Mouse (Mus musculus) forebrain, embryonic 12.5 days (tissue): ENCODE data around the gene Slc6a20b. TPM values are rescaled to one million over a fixed set of nuclear protein-coding genes. Genes with fewer than 3 reads are reported as not detected.

Source experiments
- ATAC-seq: fragments of 200-750 bp; cut with Nextera tagmentation; 2 replicates; pipeline ENCODE4 v1.8.0; 2017; ENCODE audit warnings: moderate TSS enrichment; ENCODE audit not compliant: low FRiP score
- H3K27ac ChIP-seq: fragments of 300-500 bp; sonication (generic); 2 replicates; pipeline ENCODE4 v1.5.1; 2016; ENCODE audit warnings: mild to moderate bottlenecking
- H3K27me3 ChIP-seq: fragments of 300-500 bp; sonication (generic); 2 replicates; pipeline ENCODE4 v1.6.1; 2016; ENCODE audit warnings: mild to moderate bottlenecking
- H3K36me3 ChIP-seq: fragments of 300-500 bp; sonication (generic); replicated peaks from 2 replicates; pipeline ENCODE4 v1.6.1; 2016; ENCODE audit warnings: mild to moderate bottlenecking
- H3K4me1 ChIP-seq: fragments of 300-500 bp; sonication (generic); 2 replicates; pipeline ENCODE4 v1.6.1; 2016
- H3K4me2 ChIP-seq: fragments of 300-500 bp; sonication (generic); 2 replicates; pipeline ENCODE4 v1.6.1; 2016; ENCODE audit warnings: mild to moderate bottlenecking, moderate library complexity
- H3K4me3 ChIP-seq: fragments of 300-500 bp; sonication (generic); replicated peaks from 2 replicates; pipeline ENCODE4 v1.5.1; 2016; ENCODE audit warnings: mild to moderate bottlenecking
- H3K9ac ChIP-seq: fragments of 300-500 bp; sonication (generic); 2 replicates; pipeline ENCODE4 v1.6.1; 2016; ENCODE audit warnings: mild to moderate bottlenecking
- H3K9me3 ChIP-seq: fragments of 300-500 bp; sonication (generic); 2 replicates; pipeline ENCODE4 v1.6.1; 2016
- WGBS: fragments of 180-500 bp; shearing (Covaris S2); methylation state at CpG from one replicate; pipeline ENCODE4 v1.1.7; 2016; 5-methylcytosine and 5-hydroxymethylcytosine counted together
- polyA plus RNA-seq: library from polyadenylated mRNA; unstranded; fragments of >200 nt; fragmentation: Nextera tagmentation; extraction: Ambion mirVana; gene quantifications from 2 replicates; pipeline ENCODE4 v1.2.1, GENCODE M21; 2016

Slc6a20b gene
- polyA plus RNA-seq, 1 experiment from 2014 or later, result 0.22 TPM

- no peaks in the 10 kb centered on the region for H3K36me3 ChIP-seq
- no peak overlapping the region for H3K4me3 ChIP-seq
- WGBS, result 72% methylated on average over 5 of the region's 5 CpGs
- no peaks in the 10 kb centered on the region for H3K4me1 ChIP-seq
- H3K27ac ChIP-seq, result no peak overlapping the region
- H3K4me2 ChIP-seq, result no peak overlapping the region
- H3K9ac ChIP-seq, result no peak overlapping the region
- no peaks in the 10 kb centered on the region for H3K9me3 ChIP-seq
- no peak for ATAC-seq
- no peaks in the 10 kb centered on the region for H3K27me3 ChIP-seq
These were observed 4.4 kb upstream of the Slc6a20b start for GRCm38 (mm10) chr9:123636771-123637170.

- Histone ChIP-seq H3K27ac (no peak overlapping the region), H3K4me1 (no peaks in the 10 kb centered on the region), H3K4me3 (no peak overlapping the region), H3K4me2 (no peak overlapping the region), H3K9me3 (no peaks in the 10 kb centered on the region), H3K27me3 (no peaks in the 10 kb centered on the region), H3K36me3 (no peaks in the 10 kb centered on the region), H3K9ac (no peak overlapping the region)
- ATAC-seq, result no peak
- 89% methylated on average over 3 of the region's 3 CpGs for WGBS
These were observed 628 bp upstream of the Slc6a20b start for GRCm38 (mm10) chr9:123632993-123633392.

GRCm38 (mm10) chr9:123631666-123632065 lies 699 bp downstream of the Slc6a20b start:
- H3K4me2 ChIP-seq, result no peak overlapping the region
- 90% methylated on average over 3 of the region's 3 CpGs for WGBS
- no peak overlapping the region for H3K4me3 ChIP-seq
- H3K4me1 ChIP-seq, result no peaks in the 10 kb centered on the region
- H3K9me3 ChIP-seq, result no peaks in the 10 kb centered on the region
- H3K36me3 ChIP-seq, result no peaks in the 10 kb centered on the region
- ATAC-seq, result no peak
- H3K27me3 ChIP-seq, result no peaks in the 10 kb centered on the region
- H3K9ac ChIP-seq, result no peak overlapping the region
- no peak overlapping the region for H3K27ac ChIP-seq

GRCm38 (mm10) chr9:123625821-123626220 lies 6.5 kb downstream of the Slc6a20b start:
- Histone ChIP-seq H3K4me2 (no peak overlapping the region), H3K27ac (no peak overlapping the region), H3K36me3 (no peaks in the 10 kb centered on the region), H3K4me1 (no peaks in the 10 kb centered on the region), H3K9ac (no peak overlapping the region), H3K9me3 (no peaks in the 10 kb centered on the region), H3K27me3 (no peaks in the 10 kb centered on the region), H3K4me3 (no peak overlapping the region)
- no peak for ATAC-seq
- WGBS, result 92% methylated on average over 11 of the region's 11 CpGs

GRCm38 (mm10) chr9:123624741-123625140 lies 7.6 kb downstream of the Slc6a20b start:
- Histone ChIP-seq H3K27ac (no peak overlapping the region), H3K4me3 (no peak overlapping the region), H3K9ac (no peak overlapping the region), H3K9me3 (no peaks in the 10 kb centered on the region), H3K36me3 (no peaks in the 10 kb centered on the region), H3K4me2 (no peak overlapping the region), H3K4me1 (no peaks in the 10 kb centered on the region), H3K27me3 (no peaks in the 10 kb centered on the region)
- no peak for ATAC-seq
- 83% methylated on average over 2 of the region's 2 CpGs for WGBS

GRCm38 (mm10) chr9:123620311-123621098 lies 11.9 kb downstream of the Slc6a20b start:
- no peaks in the 10 kb centered on the region for H3K36me3 ChIP-seq

GRCm38 (mm10) chr9:123601529-123601928 lies 30.8 kb downstream of the Slc6a20b start:
- no peaks in the 10 kb centered on the region for H3K4me1 ChIP-seq
- ATAC-seq, result no peak
- H3K4me2 ChIP-seq, result no peak overlapping the region
- H3K9me3 ChIP-seq, result no peaks in the 10 kb centered on the region
- WGBS, result 88% methylated on average over 1 of the region's 1 CpGs
- H3K36me3 ChIP-seq, result 0 out of 2 replicates have a peak, but pooled peaks cover under 1% of the 10 kb centered on the region
- H3K27ac ChIP-seq, result no peak overlapping the region
- no peaks in the 10 kb centered on the region for H3K27me3 ChIP-seq
- no peak overlapping the region for H3K4me3 ChIP-seq
- no peak overlapping the region for H3K9ac ChIP-seq

More at GRCm38 (mm10) chr9:123620311-123621098, 11.9 kb downstream of the Slc6a20b start:
- Histone ChIP-seq H3K27me3 (no peaks in the 10 kb centered on the region), H3K4me2 (no peak overlapping the region), H3K4me3 (no peak overlapping the region), H3K9ac (no peak overlapping the region), H3K9me3 (no peaks in the 10 kb centered on the region), H3K4me1 (no peaks in the 10 kb centered on the region), H3K27ac (no peak overlapping the region)
- ATAC-seq, result no peak
- 85% methylated on average over 5 of the region's 5 CpGs for WGBS

GRCm38 (mm10) chr9:123597376-123597775 lies 35.0 kb downstream of the Slc6a20b start:
- Histone ChIP-seq H3K4me2 (no peak overlapping the region), H3K27me3 (no peaks in the 10 kb centered on the region), H3K27ac (no peak overlapping the region), H3K9me3 (no peaks in the 10 kb centered on the region), H3K4me1 (no peaks in the 10 kb centered on the region), H3K36me3 (peaks cover 9% of the 10 kb centered on the region; the same call in 1 of the 2 replicates), H3K9ac (no peak overlapping the region), H3K4me3 (no peak overlapping the region)
- no peak for ATAC-seq
- WGBS, result 92% methylated on average over 2 of the region's 2 CpGs

- no peaks in the 10 kb centered on the region for H3K27me3 ChIP-seq
These were observed 35.5 kb downstream of the Slc6a20b start for GRCm38 (mm10) chr9:123596910-123597309.

GRCm38 (mm10) chr9:123595194-123595593 lies 37.2 kb downstream of the Slc6a20b start:
- no peak for ATAC-seq
- Histone ChIP-seq H3K4me1 (no peaks in the 10 kb centered on the region), H3K9me3 (no peaks in the 10 kb centered on the region), H3K4me2 (no peak overlapping the region), H3K27me3 (no peaks in the 10 kb centered on the region), H3K27ac (no peak overlapping the region), H3K9ac (no peak overlapping the region), H3K4me3 (no peak overlapping the region), H3K36me3 (peaks cover 12% of the 10 kb centered on the region; the same call in 1 of the 2 replicates)
- whole genome bisulfite sequencing, result 91% methylated on average over 4 of the region's 4 CpGs

More at GRCm38 (mm10) chr9:123596910-123597309, 35.5 kb downstream of the Slc6a20b start:
- H3K4me2 ChIP-seq, result no peak overlapping the region
- H3K36me3 ChIP-seq, result peaks cover 9% of the 10 kb centered on the region; the same call in 1 of the 2 replicates
- no peak overlapping the region for H3K4me3 ChIP-seq
- 93% methylated on average over 2 of the region's 2 CpGs for WGBS
- ATAC-seq, result no peak
- no peak overlapping the region for H3K9ac ChIP-seq
- H3K4me1 ChIP-seq, result no peaks in the 10 kb centered on the region
- H3K9me3 ChIP-seq, result no peaks in the 10 kb centered on the region
- no peak overlapping the region for H3K27ac ChIP-seq

- H3K4me3 ChIP-seq, result no peak overlapping the region
- H3K27ac ChIP-seq, result no peak overlapping the region
- no peaks in the 10 kb centered on the region for H3K9me3 ChIP-seq
- peaks cover 29% of the 10 kb centered on the region for H3K36me3 ChIP-seq
- no peaks in the 10 kb centered on the region for H3K27me3 ChIP-seq
- H3K9ac ChIP-seq, result no peak overlapping the region
- no peaks in the 10 kb centered on the region for H3K4me1 ChIP-seq
- 87% methylated on average over 7 of the region's 7 CpGs for WGBS
- no peak overlapping the region for H3K4me2 ChIP-seq
- ATAC-seq, result no peak
These were observed 43.0 kb downstream of the Slc6a20b start for GRCm38 (mm10) chr9:123589240-123589910.

- H3K9ac ChIP-seq, result no peak overlapping the region
- ATAC-seq, result no peak
- H3K4me1 ChIP-seq, result no peaks in the 10 kb centered on the region
- no peaks in the 10 kb centered on the region for H3K9me3 ChIP-seq
- H3K4me3 ChIP-seq, result no peak overlapping the region
- H3K36me3 ChIP-seq, result peaks cover 25% of the 10 kb centered on the region
- no peaks in the 10 kb centered on the region for H3K27me3 ChIP-seq
- no peak overlapping the region for H3K4me2 ChIP-seq
- 87% methylated on average over 10 of the region's 10 CpGs for WGBS
- H3K27ac ChIP-seq, result no peak overlapping the region
These were observed 54.8 kb downstream of the Slc6a20b start for GRCm38 (mm10) chr9:123577360-123578192.
